Mouse (Mus musculus) forebrain, postnatal 0 days (tissue): ENCODE results near the gene Trappc1. TPM values are rescaled to one million over a fixed set of nuclear protein-coding genes. Genes with fewer than 3 reads are reported as not detected.

Experiments
- ATAC-seq: fragments of 200-750 bp; cut with Nextera tagmentation; 2 replicates; pipeline ENCODE4 v1.8.0; 2017; ENCODE audit warnings: mild to moderate bottlenecking, moderate library complexity
- DNase-seq: peaks from one replicate; pipeline ENCODE4 v3.0.0-alpha.2; 2015
- H3K27ac ChIP-seq: fragments of 300-500 bp; sonication (generic); 2 replicates; pipeline ENCODE4 v1.5.1; 2014; ENCODE audit warnings: low read depth, mild to moderate bottlenecking, antibody characterized with exemption, low read length, moderate library complexity, mixed read lengths
- H3K27me3 ChIP-seq: fragments of 300-500 bp; sonication (generic); 2 replicates; pipeline ENCODE4 v1.6.1; 2014; ENCODE audit warnings: mild to moderate bottlenecking, low read length, mixed read lengths; ENCODE audit not compliant: insufficient read depth
- H3K36me3 ChIP-seq: fragments of 300-500 bp; sonication (generic); 2 replicates; pipeline ENCODE4 v1.6.1; 2014; ENCODE audit warnings: mild to moderate bottlenecking, moderate library complexity; ENCODE audit not compliant: insufficient read depth
- H3K4me1 ChIP-seq: fragments of 300-500 bp; sonication (generic); 2 replicates; pipeline ENCODE4 v1.6.1; 2014; ENCODE audit warnings: antibody characterized with exemption; ENCODE audit not compliant: insufficient read depth
- H3K4me2 ChIP-seq: fragments of 300-500 bp; sonication (generic); 2 replicates; pipeline ENCODE4 v1.6.1; 2014; ENCODE audit warnings: low read depth, mild to moderate bottlenecking, moderate library complexity
- H3K4me3 ChIP-seq: fragments of 300-500 bp; sonication (generic); 2 replicates; pipeline ENCODE4 v1.5.1; 2014; ENCODE audit warnings: low read depth, low read length, mixed read lengths
- H3K9ac ChIP-seq: fragments of 300-500 bp; sonication (generic); 2 replicates; pipeline ENCODE4 v1.6.1; 2014; ENCODE audit warnings: mild to moderate bottlenecking
- H3K9me3 ChIP-seq: fragments of 300-500 bp; sonication (generic); 2 replicates; pipeline ENCODE4 v1.6.1; 2016; ENCODE audit warnings: low read length
- CTCF ChIP-seq: sonication (generic); IDR thresholded peaks from 2 replicates; pipeline ENCODE4 v1.5.1; 2016; ENCODE audit warnings: antibody characterized with exemption, control low read depth, low read depth
- WGBS: fragments of 180-500 bp; shearing (Covaris S2); extraction: QIAGEN DNeasy Blood & Tissue Kit; methylation state at CpG from one replicate; pipeline ENCODE4 v1.1.7; 2014; 5-methylcytosine and 5-hydroxymethylcytosine counted together
- polyA plus RNA-seq: library from polyadenylated mRNA; unstranded; fragments of >200 nt; fragmentation: Nextera tagmentation; extraction: Ambion mirVana; gene quantifications from 2 replicates; pipeline ENCODE4 v1.2.1, GENCODE M21; 2015
- total RNA-seq: library from RNA; depleted of rRNA; stranded (reverse); fragments of >200 nt; gene quantifications from 2 replicates; pipeline ENCODE4 v1.2.3, GENCODE M21; 2014; rRNA removed

The Trappc1 gene
- total RNA-seq (124 and 133 TPM in 2 replicates), polyA plus RNA-seq (149 and 178 TPM in 2 replicates)

DNA sequence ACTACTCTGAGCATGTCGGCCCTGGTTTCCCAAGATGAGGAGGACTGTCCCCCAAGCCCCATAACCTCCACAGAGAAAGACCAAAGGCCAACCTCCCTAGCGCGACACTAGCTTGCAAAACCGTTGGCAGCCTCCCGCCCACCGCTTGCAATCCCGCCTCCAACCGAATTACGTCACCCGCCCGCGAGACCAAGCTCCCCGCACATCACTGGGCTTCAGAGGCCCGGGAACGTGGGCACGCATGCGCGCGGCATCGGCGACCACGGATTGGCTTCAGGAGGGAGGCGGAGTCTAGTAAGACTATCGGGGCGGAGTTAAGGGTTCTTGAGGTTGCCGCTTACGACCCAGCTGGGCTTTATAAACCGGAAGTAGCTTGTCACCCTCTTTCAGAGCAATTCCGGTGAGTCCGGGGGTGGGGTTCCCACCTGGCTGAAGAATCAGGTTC is at the start of gene Trappc1, which contains the start of gene Cntrob:
Gene Trappc1, plus strand, starts transcription at position 314 of the 445 bp plus-strand sequence.
Gene Cntrob, minus strand, starts transcription at position 109 of the 445 bp plus-strand sequence.
- H3K4me3 ChIP-seq = peak within 1 kb of the TSS; percentile 72
- H3K27ac ChIP-seq = peak within 1 kb of the TSS; percentile 90
- TF ChIP-seq CTCF = no peak
- WGBS = under 1% methylated on average over 30 of the region's 30 CpGs
- H3K4me2 ChIP-seq = peak within 1 kb of the TSS; percentile 79
- peaks cover 9% of the 10 kb centered on the region for H3K36me3 ChIP-seq
- peak within 1 kb of the TSS; percentile 81 for H3K9ac ChIP-seq
- peak; percentile 98 for ATAC-seq
- H3K27me3 ChIP-seq = no peaks in the 10 kb centered on the region
- DNase-seq = peak; percentile 98
- no peaks in the 10 kb centered on the region for H3K9me3 ChIP-seq
- H3K4me1 ChIP-seq = peaks cover 22% of the 10 kb centered on the region

DNA sequence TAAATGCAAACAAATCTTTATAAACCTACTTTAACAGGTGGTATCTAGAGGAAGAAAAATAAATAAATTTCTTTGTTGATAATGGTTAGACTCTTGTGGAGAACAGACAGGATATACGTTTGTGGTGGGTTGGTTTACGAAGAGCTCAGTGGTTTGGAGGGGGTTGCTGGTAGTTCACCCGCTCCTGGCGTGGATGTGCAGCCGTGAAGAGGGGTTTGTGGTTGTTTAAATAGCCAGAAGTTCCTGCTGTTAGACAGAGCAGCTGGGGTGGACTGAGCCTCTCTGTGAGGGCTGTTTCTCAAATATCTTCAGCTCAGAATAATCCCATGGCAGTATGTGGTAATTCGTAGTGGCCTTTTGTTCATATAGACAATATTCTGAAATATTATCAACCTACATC is 48.1 kb upstream of the Trappc1 start:
- Histone ChIP-seq H3K27me3 (no peaks in the 10 kb centered on the region), H3K36me3 (no peaks in the 10 kb centered on the region), H3K4me2 (no peak overlapping the region), H3K27ac (no peak overlapping the region), H3K9me3 (no peaks in the 10 kb centered on the region), H3K9ac (no peak overlapping the region), H3K4me3 (no peak overlapping the region), H3K4me1 (no peaks in the 10 kb centered on the region)
- no peak for TF ChIP-seq CTCF
- no peak for DNase-seq
- ATAC-seq = no peak
- WGBS = 84% methylated on average over 6 of the region's 6 CpGs

DNA sequence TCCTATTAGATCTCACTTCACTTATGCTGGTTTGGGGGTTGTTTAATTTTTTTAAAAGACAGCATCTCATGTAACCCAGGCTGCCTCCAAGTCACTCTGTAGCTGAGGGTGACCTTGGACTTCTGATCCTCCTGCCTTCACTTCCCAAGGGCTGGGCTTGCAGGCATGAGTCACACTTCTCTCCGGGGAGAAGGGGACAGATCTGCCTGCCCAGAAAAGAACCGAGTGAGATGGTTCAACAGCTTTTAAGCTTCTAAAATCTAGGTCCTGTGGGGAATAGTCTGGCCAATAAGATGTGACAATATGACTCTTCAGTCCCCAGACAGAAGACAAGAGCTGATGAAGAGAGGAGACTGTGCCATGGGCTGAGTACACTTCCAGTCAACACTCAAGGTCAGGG is 47.7 kb upstream of the Trappc1 start:
- no peak for TF ChIP-seq CTCF
- H3K4me1 ChIP-seq = no peaks in the 10 kb centered on the region
- WGBS = 74% methylated on average over 2 of the region's 2 CpGs

DNA sequence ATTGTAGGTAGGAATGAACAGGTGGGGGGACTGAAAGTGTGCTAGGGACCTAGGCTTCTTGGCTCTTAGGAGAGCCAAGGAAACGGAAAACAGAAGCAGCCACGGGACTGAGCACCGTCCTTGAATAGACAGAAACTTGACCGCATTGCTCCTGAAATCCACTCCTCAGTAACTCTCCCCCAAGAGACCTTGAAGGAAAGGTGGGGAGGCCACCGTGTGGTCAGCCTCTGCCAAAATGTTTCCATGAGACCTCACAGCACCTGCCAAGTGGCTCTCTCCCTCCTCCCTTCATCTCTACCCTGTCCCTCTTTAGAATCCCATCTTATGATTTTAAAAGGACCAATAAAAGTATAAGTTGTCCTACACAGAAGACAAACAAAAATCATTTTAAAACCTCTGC is 46.5 kb upstream of the Trappc1 start:
- H3K4me3 ChIP-seq = no peak overlapping the region
- H3K27ac ChIP-seq = no peak overlapping the region
- H3K4me1 ChIP-seq = no peaks in the 10 kb centered on the region
- no peaks in the 10 kb centered on the region for H3K27me3 ChIP-seq
- no peak overlapping the region for H3K9ac ChIP-seq
- H3K4me2 ChIP-seq = no peak overlapping the region
- DNase-seq = no peak
- H3K36me3 ChIP-seq = no peaks in the 10 kb centered on the region
- H3K9me3 ChIP-seq = no peaks in the 10 kb centered on the region
- 72% methylated on average over 5 of the region's 5 CpGs for WGBS
- no peak for ATAC-seq
- TF ChIP-seq CTCF = no peak

More for the DNA sequence above, 47.7 kb upstream of the Trappc1 start:
- no peaks in the 10 kb centered on the region for H3K36me3 ChIP-seq
- DNase-seq = no peak
- H3K9ac ChIP-seq = no peak overlapping the region
- ATAC-seq = no peak
- H3K4me2 ChIP-seq = no peak overlapping the region
- H3K9me3 ChIP-seq = no peaks in the 10 kb centered on the region
- H3K4me3 ChIP-seq = no peak overlapping the region
- H3K27me3 ChIP-seq = no peaks in the 10 kb centered on the region
- no peak overlapping the region for H3K27ac ChIP-seq

DNA sequence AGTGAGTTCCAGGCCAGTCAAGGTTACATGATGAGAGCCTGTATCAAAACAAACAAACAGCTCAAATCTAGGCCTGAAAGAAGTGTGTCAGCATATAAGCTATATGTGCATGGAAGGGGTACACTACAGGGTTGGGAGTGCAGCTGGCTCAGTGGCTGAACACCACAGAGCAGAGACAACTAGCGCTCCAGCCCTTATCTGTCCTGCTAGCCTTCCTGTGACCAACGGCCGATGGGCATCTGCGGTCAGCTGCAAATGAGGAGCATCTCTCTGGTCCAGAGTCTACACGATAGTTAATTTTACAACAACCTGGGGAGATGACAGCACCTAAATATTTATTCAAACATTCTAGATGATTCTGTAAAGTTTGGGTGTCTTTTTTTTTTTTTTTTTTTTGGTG is 32.7 kb upstream of the Trappc1 start:
- H3K4me2 ChIP-seq = no peak overlapping the region
- no peak for TF ChIP-seq CTCF
- H3K27me3 ChIP-seq = no peaks in the 10 kb centered on the region
- WGBS = 94% methylated on average over 5 of the region's 5 CpGs
- DNase-seq (no peak), ATAC-seq (no peak)
- no peak overlapping the region for H3K4me3 ChIP-seq
- H3K9me3 ChIP-seq = no peaks in the 10 kb centered on the region
- H3K36me3 ChIP-seq = no peaks in the 10 kb centered on the region
- no peaks in the 10 kb centered on the region for H3K4me1 ChIP-seq
- no peak overlapping the region for H3K9ac ChIP-seq
- H3K27ac ChIP-seq = no peak overlapping the region

DNA sequence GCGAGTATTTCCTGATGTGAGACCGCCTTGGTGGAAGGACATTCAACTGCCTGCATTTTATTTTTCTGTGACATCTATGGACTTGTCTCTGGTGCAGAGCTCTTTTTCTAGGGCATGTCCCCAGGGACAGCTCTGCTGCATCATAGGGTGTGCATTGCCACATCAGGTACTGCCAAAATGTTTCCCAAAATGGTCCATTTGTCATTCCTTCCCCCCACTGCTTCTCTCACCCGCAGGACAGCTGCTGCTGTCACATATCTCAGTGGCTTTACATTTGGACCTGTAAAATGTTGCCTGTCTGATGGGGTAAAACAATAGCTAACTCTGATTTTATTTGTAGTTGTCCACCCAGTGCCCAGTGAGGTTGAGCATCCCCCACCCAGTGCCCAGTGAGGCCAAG is 28.5 kb upstream of the Trappc1 start:
- DNase-seq = no peak
- H3K9me3 ChIP-seq = no peaks in the 10 kb centered on the region
- H3K27ac ChIP-seq = no peak overlapping the region
- H3K36me3 ChIP-seq = peaks cover 23% of the 10 kb centered on the region
- no peaks in the 10 kb centered on the region for H3K27me3 ChIP-seq
- H3K4me3 ChIP-seq = no peak overlapping the region
- TF ChIP-seq CTCF = no peak
- no peaks in the 10 kb centered on the region for H3K4me1 ChIP-seq
- no peak overlapping the region for H3K9ac ChIP-seq
- no peak for ATAC-seq
- no peak overlapping the region for H3K4me2 ChIP-seq
- WGBS = 88% methylated on average over 3 of the region's 3 CpGs

DNA sequence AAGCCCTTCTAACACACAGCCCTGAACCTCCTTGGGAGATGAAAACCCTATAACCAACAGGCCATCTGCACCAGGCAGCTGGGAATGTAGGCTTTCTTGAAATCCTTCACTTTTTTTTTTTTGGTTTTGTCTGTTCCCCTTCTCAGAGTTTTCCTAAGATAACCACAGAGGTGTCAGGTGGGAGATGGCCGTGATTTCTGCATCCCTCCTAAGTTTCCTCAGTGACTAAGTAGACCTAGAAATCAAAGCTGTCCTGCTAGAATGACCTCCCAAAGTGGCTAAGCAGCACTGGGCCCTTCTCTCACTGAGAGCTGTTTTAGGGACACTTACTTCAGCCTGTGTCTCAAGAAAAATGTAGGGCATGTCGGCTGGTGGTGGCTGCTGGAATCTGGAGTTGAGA is 26.0 kb upstream of the Trappc1 start:
- no peaks in the 10 kb centered on the region for H3K27me3 ChIP-seq
- no peak overlapping the region for H3K4me2 ChIP-seq
- no peaks in the 10 kb centered on the region for H3K4me1 ChIP-seq
- H3K9me3 ChIP-seq = no peaks in the 10 kb centered on the region
- 86% methylated on average over 2 of the region's 2 CpGs for WGBS
- no peak for TF ChIP-seq CTCF
- ATAC-seq = no peak
- no peak overlapping the region for H3K9ac ChIP-seq
- no peak overlapping the region for H3K4me3 ChIP-seq
- H3K36me3 ChIP-seq = peaks cover 39% of the 10 kb centered on the region
- DNase-seq = no peak
- no peak overlapping the region for H3K27ac ChIP-seq
